Mouse (Mus musculus): ENCODE results near the gene Git1.
"Not testable (repeated sequence)": the region's sequence is repeated elsewhere in the genome, so short reads cannot be mapped to it uniquely, and the experiment has no call there.

Git1 gene

DNA sequence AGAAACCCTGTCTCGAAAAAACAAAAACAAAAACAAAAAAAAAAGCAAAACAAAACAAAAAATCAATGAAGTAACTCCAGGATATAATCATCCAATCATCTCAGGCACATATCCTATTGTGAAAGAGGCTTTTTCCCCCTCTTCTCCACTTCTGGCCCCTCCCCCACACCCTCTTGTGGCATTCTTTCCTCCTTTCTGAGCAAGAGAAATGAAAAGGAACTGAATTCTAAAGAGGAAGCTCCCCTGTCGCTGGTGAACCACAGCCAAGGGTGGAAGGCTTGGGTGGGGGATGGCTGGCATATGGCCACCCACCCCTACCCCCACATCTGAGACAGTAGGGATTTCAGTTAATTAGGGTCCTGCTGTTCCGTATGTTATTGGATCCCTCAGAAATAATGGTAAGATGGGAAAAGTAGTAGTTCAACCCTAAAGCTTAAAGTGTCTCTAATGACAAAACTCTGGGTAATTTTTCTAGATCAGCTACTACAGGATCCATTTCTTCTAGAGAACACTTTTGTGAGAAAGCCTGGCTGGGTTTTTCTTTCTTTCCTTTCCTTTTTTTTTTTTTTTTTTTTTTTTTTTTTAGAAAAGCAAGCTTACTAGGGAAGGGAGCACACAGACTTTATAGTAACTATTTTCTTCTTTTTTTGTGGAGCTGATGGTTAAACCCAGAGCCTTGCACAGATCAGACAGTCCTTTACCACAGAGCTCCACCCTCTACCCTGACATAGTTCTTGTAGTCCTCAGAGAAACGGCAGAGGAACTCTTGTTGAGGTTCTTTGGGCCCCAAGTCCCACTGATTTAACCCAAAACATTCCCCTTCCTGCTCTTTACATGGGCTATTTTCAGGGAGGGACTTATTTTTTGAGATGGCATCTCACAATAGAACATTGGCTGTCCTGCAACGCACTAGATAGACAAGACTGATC lies 27.5 kb downstream of the Git1 start:
- DNase-seq (ENCODE audit: low read depth), result no peak

GRCm38 (mm10) chr11:77525804-77526486 lies 32.6 kb downstream of the Git1 start:
- DNase-seq (ENCODE audit: low read depth), result no peak

- not testable (repeated sequence) for DNase-seq (ENCODE audit: low read depth)
Measured at GRCm38 (mm10) chr11:77528420-77528819, 35.1 kb downstream of the Git1 start.

- DNase-seq (ENCODE audit: low read depth), result no peak
Measured at GRCm38 (mm10) chr11:77529644-77530043, 36.3 kb downstream of the Git1 start.

DNA sequence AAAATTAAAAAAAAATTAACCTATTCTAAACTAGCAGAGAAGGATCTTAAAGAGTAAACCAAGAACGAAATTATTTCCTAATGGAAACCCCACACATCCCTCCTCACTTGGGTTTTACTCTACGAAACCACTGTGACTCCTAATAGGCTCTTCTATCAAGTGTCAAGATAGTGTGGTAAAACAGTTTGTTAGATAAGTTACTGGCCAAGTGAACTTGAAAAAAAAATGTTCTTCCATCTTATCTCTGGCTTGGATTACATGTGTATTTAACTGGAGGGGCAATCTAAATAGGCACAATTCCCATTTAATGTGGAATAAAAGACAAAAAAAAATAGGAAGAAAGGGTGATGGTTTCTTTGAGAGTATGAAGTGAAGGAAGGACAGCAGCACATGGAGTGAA lies 37.5 kb downstream of the Git1 start:
- no peak for DNase-seq (ENCODE audit: low read depth)

- no peak for DNase-seq (ENCODE audit: low read depth)
Measured at GRCm38 (mm10) chr11:77532202-77532846, 39.0 kb downstream of the Git1 start.

DNA sequence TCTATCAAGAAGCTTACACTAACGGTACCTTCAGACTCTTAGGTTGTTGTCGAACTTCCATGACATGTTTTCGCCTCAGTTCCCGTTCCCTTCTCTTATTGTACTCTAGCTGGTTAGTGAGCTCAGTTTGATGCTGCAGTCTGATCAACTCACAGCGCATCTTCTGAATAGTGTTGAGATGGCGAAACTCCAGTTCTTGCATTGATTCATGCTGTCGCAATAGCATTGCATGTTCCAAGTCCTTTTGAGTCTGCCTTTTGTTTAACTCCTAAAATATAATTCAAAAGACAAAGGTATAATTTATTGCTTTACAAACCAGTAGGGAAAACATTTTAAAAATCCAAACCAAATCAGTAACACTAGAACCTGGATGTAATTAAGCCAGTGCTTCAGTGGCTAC lies 51.9 kb downstream of the Git1 start:
- peak; percentile 10 for DNase-seq (ENCODE audit: low read depth)

Data from fibroblast of lung, adult 2 months (primary cell).